Mouse (Mus musculus) cortical plate, adult 2 months (tissue): ENCODE results near the gene Gm10300.

Experiments used
- CTCF ChIP-seq: fragments of 200-500 bp; IDR thresholded peaks from 2 replicates; pipeline ENCODE4 v1.5.1; 2011; ENCODE audit warnings: mild to moderate bottlenecking, control low read depth, low read length; ENCODE audit not compliant: insufficient read depth; ENCODE audit errors: extremely low read depth
- POLR2A ChIP-seq: fragments of 200-500 bp; IDR thresholded peaks from 2 replicates; pipeline ENCODE4 v1.6.1; 2011; ENCODE audit warnings: mild to moderate bottlenecking, low read length, control low read depth; ENCODE audit not compliant: insufficient read depth; ENCODE audit errors: extremely low read depth

DNA sequence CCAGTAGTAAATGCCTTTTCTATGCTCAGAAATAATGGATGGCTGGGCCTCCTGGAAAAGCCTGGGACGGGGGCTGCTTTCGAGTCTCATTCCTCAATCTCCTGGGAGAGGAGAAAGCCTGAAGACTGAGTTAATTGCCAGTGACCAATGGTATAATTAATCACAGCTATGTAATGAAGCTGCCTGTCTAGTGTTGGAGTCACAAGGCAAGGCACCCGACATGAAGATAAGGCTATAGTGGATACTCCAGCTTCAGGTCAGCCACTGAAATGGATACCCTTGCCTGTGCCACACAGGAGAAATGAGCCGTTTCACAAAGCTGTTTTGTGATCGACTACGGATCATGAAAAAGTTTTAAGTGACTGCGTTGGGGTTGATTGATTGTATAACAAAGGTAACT, 36.5 kb upstream of the Gm10300 start:
- no peak for TF ChIP-seq POLR2A
- TF ChIP-seq CTCF, result no peak
